Mouse (Mus musculus): ENCODE measurements around the gene 2900026A02Rik.
A peak's percentile ranks its signal among the peaks of the same experiment; 100 is the strongest.

Gene 2900026A02Rik

DNA sequence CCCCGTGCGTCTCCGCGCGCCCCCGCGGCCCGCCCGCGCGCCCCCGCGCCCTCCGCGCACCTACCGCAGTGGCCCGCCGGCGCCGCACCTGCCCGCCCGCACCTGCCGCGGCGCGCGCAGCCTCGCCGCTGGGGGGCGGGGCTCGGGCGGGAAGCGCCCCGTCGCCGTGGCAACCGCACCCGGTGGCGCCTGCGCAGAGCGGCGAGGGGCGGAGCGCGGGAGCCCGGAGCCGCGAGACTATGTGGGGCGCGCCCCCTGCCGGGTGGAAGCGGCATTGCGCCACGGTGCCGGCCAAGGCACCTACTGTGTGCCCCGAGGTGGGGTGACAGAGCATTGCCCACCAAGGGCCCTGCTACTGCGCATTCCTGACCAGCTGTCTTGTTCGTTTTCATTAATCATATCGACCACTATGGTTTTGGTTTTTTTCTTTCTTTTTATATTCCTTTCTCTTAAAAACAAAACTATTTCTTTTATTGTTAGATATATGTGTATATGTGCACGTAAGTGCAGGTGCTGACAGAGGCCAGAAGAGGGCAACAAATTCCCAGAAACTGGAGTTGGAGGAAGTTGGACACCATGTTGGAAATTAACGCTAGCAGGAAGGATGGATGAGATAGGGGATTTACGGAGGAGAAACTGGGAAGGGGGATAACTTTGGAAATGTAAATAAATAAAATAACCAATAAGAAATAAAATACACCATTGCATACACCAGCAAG lies at the start of gene 2900026A02Rik:
Gene 2900026A02Rik, minus strand, starts transcription at position 90 of the 719 bp plus-strand sequence.
- DNase-seq (ENCODE audit: low read depth), result peak; percentile 9

DNA sequence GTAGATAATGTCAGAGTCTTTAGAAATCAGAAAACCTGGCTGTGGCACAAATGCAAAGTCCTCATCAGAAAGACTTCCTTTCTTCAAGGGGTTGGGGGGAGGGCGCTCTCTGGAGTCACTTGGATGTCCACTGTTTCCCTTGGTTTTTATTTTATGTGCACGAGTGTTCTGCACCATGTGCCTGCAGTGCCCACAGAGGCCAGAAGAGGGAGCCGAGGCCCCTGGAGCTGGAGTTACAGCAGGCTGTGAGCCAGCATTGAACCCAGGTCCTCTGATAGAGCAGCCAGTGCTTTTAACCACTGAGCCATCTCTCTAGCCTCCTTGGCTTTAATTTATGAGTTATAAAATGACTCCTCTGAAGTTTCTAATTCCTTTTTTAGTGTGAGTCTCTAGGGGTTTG lies 49.0 kb upstream of the 2900026A02Rik start:
- DNase-seq (ENCODE audit: low read depth), result no peak

DNA sequence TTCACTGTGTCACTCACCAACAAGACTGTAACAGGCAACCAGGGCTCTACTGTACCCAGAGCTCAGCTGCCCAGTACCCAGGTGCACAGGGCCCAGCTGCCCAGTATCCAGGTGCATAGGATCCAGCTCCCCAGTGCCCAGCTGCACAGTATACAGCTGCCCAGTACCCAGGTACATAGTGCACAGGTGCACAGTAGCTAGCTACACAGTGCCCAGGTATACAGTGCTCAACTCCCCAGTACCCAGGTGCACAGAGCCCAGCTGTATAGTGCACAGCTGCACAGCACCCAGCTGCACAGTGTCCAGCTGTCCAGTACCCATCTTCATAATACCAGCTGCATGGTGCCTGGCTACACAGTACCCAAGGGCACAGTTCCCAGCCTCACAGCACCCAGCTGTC lies 47.2 kb upstream of the 2900026A02Rik start:
- no peak for DNase-seq (ENCODE audit: low read depth)

DNA sequence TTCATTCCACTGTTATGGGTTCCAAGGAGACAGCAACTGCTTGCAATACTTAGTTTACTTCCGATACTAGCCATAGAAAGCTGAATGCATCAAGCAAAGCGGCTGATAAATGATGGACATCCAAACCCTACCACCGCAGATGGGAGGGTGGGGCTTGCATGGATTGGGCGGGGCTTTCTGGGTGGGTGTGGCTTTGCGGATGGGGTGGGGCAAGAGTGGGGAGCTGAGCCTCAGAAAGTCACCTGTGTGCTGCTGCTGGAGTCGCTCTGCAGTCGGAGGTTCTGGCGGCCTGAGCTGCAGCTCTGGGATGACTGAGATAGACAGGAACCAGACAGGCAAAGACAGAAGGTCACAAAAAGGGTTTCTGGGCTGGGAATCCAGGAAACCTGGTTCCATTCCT lies 44.6 kb upstream of the 2900026A02Rik start:
- DNase-seq (ENCODE audit: low read depth), result no peak

DNA sequence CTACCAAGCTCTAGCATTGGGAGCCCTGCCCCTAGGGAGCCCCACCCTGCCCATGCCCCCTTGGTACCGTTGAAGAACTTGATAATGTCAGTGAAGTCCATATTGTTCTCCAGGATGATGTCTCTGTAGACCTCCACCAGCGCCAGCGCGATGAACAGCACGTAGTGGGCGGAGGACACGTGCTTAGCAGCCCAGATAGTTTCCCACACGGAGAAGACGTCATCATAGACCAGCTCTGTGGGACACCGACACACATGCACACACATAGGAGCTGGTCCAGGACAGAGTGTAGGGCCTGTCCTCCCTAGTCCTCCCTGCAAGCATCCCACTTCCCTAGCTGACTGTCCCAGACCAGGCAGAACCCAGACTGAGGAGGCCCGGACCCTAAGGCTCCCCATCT lies 29.8 kb upstream of the 2900026A02Rik start:
- no peak for DNase-seq (ENCODE audit: low read depth)

DNA sequence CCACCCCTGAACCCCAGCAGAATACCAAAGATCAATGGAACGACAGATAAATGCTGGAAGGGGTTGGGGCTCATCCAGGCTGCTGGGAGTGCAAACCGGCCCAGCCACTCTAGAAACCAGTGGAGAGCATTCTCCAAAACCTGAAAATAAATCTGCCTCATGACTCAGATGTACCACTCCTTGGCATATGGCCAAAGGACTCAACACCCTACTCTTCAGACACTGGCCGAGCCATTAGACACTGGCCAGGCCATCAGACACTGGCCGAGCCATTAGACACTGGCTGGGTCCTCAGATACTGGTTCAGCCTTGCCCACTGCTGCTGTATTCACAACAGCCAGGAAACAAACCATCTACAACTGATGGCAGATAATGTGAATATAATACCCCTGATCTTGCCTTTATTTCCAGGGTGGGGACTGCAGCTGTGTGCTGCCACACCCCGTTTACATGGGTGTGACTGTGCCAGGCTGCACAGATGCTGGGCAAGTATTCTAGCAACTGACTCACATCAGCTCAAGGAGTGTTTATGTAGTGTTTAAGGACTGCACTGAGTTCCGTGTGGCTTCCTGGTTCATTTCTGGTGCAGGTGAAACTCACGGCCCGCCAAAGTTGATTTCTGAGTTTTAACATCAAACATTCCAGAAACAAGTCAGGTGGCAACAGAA lies 28.4 kb upstream of the 2900026A02Rik start:
- no peak for DNase-seq (ENCODE audit: low read depth)

DNA sequence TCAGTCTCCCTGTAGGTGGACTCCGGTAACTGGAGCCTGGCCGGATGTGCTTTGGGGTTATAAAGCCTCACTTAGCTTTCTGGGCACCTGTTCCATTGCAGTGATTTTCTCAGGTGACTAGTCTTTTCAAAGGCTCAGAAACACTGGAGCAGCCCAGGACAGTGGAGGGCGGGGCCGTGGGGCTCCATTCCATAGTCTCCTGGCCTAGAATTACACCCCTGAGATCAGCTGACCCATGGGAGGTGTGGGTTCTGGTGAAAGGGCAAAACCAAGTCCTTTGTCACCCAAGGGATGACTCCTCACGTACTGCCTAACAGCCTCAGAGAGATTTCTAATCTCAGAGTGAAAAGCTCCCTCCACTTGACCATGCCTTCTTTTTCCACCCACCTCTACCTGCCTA lies 9.2 kb upstream of the 2900026A02Rik start:
- no peak for DNase-seq (ENCODE audit: low read depth)

DNA sequence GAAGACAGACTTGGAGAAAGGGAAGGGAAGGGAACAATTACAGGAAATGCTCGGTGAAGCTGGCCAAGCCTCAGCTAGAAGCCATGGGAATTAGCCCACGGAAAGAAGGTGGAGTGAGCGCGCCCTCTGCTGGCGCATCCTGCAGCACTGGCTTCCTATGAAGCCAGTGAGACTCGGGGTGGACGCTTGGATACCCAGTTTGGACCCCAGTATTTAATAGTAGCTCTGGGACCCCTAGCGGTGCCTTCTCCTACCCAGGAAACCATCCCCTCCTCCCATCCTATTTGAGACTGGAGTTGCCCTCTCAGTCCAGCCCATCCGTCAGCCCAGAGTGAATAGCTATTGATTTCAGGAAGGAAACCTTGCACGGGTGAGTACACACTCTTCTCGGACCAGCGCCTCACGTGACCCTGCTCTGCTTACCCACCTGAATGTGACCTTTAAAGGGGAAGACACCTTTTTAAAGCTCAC lies 5.6 kb upstream of the 2900026A02Rik start, which contains the start of gene Tmem211:
Gene Tmem211, plus strand, starts transcription at position 278 of the 471 bp plus-strand sequence.
- DNase-seq (ENCODE audit: low read depth), result peak; percentile 27

DNA sequence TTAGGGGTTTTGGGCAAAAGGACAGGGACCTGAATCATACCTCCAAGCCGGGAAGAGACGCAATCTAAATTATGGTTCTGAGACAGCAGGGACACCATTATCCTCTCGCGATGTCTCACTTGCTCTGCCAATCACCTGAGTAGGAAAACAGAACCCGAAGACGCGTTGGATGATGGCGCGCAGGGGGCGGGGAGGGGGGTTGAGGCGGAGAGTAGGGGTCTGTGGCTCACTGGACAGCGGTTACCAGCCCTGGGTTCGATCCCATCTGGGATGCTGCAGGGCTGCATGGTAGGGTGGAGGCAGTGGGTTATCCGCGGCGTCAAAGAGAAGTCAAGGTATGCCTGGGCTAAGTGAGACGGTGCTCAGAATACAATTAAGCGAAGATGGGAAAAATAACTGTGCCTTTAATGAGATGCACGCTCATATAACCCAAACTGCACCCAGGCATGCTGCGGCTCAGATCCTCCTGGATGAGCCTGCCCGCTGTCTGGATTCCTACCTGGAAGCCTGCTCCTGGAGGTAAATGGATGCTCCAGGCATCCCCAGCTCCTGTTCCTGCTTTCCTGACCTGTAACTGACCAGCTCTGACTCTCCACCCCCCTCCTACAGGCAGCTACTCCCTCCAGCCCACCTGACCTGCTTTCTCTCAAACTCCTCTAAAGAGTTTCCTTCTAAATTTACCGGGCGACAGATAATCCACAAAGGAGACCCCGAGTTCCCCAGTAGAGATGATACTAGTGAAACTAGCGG lies 4.8 kb upstream of the 2900026A02Rik start:
- no peak for DNase-seq (ENCODE audit: low read depth)

DNA sequence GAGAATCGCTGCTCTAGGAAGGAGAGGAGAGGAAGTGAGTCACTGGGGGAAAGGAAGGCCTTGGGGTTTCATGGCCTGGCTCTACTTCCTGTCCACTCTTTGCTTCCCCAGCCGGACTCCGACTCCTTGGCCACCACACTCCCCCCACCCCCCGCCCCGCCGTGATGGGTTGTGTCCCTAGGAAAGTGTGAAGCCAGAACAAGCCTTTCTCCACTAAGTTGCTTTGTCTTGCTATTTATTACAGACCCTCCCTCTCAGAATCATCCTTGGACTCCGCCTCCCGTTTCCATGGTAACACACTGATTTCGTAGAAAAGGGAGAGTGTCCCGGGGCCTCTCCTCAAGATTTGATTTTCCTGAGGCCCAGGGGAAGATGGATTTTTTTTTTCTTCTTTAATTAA lies 4.2 kb upstream of the 2900026A02Rik start:
- no peak for DNase-seq (ENCODE audit: low read depth)

DNA sequence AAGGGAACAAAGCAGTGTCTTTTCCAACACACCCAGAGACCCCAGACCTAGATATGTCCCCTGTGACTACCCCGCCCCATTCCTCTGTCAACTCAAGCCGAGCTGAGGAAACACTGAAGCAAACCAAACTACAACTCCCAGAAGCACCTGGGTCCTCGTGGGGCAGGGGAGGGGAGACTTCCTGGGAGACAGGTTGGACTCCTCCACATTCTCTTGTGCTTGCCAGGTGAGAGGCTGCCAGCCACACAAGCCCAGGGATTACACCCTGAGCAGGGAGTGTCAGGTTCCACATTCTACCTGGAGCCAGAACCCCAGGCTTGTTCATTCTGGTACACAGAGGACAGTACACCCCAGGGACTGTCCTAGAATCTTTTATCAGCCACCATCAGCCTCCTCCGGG lies 2.9 kb upstream of the 2900026A02Rik start:
- no peak for DNase-seq (ENCODE audit: low read depth)

DNA sequence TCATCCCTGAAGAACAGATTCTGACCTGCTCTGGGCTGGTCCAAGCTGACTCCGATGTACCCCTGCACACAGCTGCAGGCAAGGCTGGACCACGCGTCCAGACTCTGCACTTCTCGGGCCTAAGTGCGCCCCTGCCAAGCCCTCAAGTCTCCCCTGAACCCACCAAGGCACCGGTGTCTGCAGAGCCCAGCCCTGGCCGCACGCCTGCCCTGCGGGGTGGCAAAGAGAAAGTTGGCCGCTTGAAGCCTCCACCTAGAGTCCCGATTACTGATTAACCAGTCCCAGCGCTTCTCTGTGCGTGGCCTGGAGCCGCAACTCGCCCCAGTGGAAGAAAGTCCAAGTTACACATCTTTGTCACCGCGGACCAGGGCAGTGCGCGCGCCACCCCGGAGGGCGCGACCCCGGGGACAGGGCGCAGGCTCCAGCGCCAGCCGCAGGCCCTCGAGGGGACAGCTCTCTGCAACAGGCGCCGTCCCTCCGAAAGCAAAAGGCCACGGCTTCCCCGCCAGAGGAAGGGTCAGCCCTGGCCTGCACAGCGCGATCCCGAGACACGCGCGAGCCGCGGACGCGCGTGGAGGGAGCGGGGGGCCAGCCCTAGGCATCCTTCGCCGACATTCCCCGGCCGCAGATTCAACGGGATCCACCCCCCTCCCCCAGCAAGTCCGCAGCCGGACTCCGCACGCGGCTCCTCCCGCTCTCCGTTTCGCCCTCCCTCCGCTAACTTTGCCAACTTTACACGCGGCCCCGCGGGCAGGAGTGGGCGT lies 471 bp downstream of the 2900026A02Rik start:
- no peak for DNase-seq (ENCODE audit: low read depth)

DNA sequence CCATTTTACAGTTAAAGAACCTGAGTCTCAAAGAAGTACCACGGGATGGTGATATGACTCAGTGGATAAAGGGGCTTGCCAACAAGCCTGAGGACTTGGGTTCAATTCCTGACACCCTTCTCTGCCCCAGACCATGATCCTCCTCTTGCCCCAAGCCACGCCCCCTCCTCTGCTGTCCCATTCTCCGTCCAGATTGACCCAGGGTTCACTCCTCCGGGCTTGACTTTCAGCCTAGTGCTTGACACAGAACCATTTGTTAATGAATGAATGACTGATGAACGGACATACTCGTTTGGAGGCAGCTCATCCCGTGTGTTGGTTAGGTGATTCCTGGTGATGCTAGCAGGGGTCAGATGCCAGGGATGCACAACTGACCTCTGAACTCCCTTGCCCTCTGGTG lies 1.2 kb downstream of the 2900026A02Rik start:
- DNase-seq (ENCODE audit: low read depth), result no peak

DNA sequence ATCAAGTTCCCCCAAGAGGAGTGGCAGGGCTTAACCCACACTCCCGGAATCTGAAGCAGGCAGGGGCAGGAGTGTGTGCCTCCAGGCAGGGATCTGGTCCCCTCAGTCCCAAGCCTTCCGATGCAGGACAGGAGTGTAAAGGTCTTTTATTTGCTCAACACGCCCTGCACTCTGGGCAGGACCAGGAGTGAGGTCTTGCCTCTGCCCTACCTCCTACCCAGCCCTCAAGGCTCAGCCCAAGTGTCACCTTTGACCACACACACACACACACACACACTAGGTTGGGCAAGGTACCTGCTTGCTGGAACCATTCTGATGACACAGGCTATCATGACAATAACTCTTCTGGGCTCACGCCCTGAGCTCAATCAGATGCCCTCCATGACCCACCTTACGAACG lies 1.6 kb downstream of the 2900026A02Rik start:
- no peak for DNase-seq (ENCODE audit: low read depth)

DNA sequence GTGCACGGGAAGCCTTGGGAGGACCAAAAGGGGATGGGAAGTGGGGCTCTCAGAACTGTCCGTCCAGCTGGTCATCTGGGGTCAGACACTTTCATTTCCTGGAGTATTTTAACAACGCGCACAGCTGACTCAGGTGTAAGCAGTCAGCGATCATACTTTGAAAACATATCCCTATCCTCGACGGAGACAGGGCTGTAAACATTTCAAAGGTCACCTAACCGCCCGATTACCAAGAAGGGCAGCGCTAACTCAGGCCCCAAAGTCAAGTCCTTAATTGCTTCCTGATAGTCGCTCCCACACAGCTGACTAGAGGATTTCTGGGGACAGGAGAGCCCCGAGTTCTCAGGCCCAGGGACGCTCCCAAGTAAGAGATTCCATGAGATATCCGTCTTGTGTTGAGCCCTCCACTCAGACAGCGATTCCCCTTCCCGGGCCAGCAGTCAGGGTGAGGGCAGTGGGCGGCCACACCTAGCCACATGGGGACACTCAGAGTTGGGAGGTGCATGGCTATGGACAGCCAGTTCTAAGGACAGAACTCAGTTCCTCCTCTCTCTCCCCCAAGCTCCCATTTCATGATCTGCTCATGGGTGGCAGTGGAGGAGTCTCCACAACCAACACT lies 2.3 kb downstream of the 2900026A02Rik start:
- no peak for DNase-seq (ENCODE audit: low read depth)

DNA sequence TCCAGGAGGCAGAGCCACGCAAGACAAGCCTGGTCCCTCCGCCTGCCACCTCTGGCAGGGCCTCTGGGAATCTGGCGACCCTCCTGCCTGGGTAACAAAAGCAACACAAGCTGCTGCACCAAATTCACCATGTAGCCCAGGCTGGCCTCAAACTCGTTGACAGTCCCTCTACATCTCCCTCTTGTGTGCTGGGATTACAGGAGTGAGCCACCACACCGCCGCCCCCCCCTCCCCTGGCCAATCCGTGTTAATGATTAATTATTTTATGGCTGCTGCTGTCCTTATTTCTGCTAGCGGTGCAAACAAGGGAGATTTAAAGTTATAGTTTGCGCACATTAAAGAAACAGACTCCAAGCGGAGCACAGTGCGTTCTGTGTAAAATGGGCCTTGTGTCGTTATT lies 4.0 kb downstream of the 2900026A02Rik start:
- DNase-seq (ENCODE audit: low read depth), result no peak

DNA sequence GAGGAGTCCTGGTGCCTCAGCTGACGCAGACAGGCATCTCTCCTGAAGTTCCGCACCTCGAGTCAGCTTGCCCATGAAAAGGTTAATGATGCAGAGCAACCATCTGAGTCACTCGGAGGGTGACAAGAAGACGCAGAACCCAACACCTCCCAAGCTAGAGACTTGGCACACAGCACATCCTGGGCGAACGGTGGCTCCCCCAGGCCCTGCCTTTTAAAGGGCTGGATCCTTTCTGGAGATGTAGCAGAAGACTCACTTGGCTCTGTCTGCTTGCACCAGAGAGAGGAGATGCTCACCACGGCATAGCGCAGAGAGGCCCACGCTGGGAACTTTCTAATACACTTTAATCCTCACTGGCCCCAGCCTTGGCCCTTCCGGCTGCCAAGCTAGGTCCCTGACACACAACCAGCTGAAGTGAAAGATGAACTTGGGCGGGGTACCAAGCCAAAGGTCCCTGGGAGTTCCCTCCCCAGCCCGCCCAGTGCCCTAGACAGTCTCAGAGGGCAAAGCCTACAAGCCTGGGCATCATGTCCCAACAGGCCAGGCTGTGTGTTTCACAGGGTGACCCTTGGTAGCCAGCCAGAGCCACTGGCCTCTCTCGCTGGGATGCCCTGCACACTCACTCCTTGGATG lies 4.6 kb downstream of the 2900026A02Rik start:
- DNase-seq (ENCODE audit: low read depth), result no peak

DNA sequence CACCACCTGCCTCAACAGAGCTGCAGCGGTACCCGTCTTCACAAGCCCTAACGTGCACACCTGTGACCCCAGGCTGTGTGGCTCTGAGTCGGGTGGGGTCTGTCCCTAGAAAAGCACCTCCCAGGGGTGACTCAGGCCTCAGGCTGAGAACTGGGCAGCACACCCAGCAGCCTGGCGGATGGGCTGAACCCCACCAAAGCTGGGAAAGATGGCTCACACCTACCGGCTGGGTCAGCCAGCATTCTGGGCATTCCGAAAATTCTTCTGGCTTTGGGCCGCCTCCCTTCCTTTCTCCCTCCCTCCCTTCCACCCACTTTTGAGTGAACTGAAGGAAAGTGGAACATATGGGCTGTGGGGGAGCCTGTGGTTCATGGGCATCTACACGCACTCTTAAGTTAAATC lies 5.4 kb downstream of the 2900026A02Rik start:
- DNase-seq (ENCODE audit: low read depth), result no peak

DNA sequence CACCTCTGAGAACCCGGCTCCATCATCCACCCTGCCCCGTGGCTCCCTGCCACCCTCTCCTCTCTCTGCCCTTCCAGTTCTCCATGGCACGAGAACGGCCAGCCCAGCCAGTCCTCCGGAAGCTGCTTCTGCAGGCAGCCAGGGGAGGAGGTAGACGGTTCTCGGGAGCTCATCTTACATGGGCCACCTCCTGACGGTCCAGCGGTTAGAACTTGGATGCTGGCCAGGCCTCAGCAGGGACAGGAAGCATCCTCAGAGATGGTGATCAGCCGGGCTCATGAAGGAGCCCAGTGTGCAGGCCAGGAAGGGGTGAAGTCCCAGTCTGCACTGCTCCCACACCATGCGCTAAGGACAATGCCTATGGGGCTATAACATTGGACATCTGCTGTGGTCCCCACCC lies 6.6 kb downstream of the 2900026A02Rik start:
- DNase-seq (ENCODE audit: low read depth), result no peak

DNA sequence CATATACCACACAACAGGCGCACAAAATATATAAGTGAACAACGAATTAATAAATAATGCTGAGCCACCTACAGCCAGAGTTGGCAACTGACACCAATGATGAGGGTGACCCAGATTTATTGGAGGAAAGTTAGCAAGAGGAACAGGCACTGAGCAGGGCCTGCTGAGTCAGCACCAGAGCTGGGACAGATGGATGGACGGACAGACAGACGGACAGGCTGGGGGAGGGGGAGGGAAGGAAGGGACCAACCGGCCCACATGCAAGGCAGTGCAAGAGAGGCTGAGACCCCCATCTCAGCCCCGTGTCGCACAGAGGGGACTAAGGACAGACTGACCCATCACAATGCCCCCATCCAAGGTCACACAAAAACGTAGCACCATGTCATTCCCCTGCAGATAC lies 7.0 kb downstream of the 2900026A02Rik start:
- no peak for DNase-seq (ENCODE audit: low read depth)

DNA sequence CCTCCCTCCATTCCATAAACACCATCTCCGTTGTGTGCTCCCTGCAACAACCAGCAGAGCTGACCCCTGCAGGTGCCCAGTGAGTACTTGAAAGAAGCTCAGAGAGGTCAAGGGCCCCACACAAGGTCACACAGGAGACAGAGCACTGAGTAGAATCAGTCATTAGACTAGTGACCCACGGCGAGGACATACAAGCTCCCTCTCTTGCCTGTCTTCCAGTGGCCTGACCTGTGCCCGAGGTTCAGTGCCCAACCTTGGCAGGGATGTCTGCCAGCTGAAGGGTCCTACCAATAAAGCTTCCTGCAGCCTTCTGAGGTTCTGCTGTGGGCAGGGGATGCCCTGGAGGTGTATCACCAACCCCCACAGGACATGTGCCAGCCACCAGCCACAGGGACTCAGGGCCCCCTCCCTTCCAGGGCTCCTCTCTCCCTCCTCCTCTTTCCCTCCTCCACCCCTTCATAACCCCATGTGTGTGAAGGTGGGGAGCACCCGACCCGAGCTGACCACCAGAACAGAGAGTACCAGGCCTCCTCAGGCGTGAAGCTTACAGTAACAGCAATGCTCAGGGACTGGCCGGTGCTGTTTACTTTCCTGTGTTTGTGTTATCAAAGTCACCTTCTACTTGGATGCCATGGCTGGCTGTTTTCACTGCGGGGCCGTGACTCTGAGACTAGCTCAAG lies 8.7 kb downstream of the 2900026A02Rik start:
- no peak for DNase-seq (ENCODE audit: low read depth)

Measured in c-Kit-positive CD71-positive TER-119-negative erythroid progenitor cells, embryonic 14.5 days (primary cell).